Mouse (Mus musculus): ENCODE measurements around the gene Kbtbd4.

- TF ChIP-seq POLR2A (IDR thresholded peaks at IDR 0.05; ENCODE audit: insufficient read length, low read depth) = no peak
- no peak for TF ChIP-seq MAX (IDR thresholded peaks at IDR 0.05; ENCODE audit: low read depth)
- TF ChIP-seq TCF12 (IDR thresholded peaks at IDR 0.05; ENCODE audit: insufficient read depth, poor library complexity, severe bottlenecking) = no peak
- no peak for TF ChIP-seq USF1 (IDR thresholded peaks at IDR 0.05; ENCODE audit: low read depth)
- no peak for TF ChIP-seq MYOG (IDR thresholded peaks at IDR 0.05; ENCODE audit: control insufficient read depth in 1 of 3, insufficient read depth in 1 of 3, insufficient read length in 2 of 3, low read depth in 2 of 3)
- no peak for TF ChIP-seq CEBPB (IDR thresholded peaks at IDR 0.05; ENCODE audit: insufficient read depth, poor library complexity, severe bottlenecking)
- TF ChIP-seq SRF (IDR thresholded peaks at IDR 0.05; ENCODE audit: control insufficient read depth, insufficient read length, low read depth) = no peak
- no peak for TF ChIP-seq POLR2AphosphoS2 (IDR thresholded peaks at IDR 0.05; ENCODE audit: insufficient read length, low read depth)
- no peak for TF ChIP-seq E2F4 (IDR thresholded peaks at IDR 0.05; ENCODE audit: insufficient read depth)
- no peak for TF ChIP-seq REST (IDR thresholded peaks at IDR 0.05; ENCODE audit: insufficient read depth, insufficient read length)
- TF ChIP-seq MYOD1 (IDR thresholded peaks at IDR 0.05; ENCODE audit: control insufficient read depth in 1 of 3, insufficient read length in 2 of 3, low read depth in 2 of 3) = no peak
Measured at GRCm38 (mm10) chr2:90913671-90914070, 9.1 kb downstream of the Kbtbd4 start.

Data from myocyte (in vitro differentiated cells).